Mouse (Mus musculus): ENCODE measurements around the gene Igsf21.

GRCm38 (mm10) chr4:140108871-140109625 is 137.5 kb downstream of the Igsf21 start:
- TF ChIP-seq MYOG (IDR thresholded peaks at IDR 0.05; ENCODE audit: control insufficient read depth in 1 of 3, insufficient read depth in 1 of 3, insufficient read length in 2 of 3, low read depth in 2 of 3) (no peak), MAX (IDR thresholded peaks at IDR 0.05; ENCODE audit: low read depth) (no peak), POLR2A (IDR thresholded peaks at IDR 0.05; ENCODE audit: insufficient read length, low read depth) (no peak), TCF12 (IDR thresholded peaks at IDR 0.05; ENCODE audit: insufficient read depth, poor library complexity, severe bottlenecking) (no peak), POLR2AphosphoS2 (IDR thresholded peaks at IDR 0.05; ENCODE audit: insufficient read length, low read depth) (no peak), E2F4 (IDR thresholded peaks at IDR 0.05; ENCODE audit: insufficient read depth) (no peak), MYOD1 (IDR thresholded peaks at IDR 0.05; ENCODE audit: control insufficient read depth in 1 of 3, insufficient read length in 2 of 3, low read depth in 2 of 3) (no peak), CEBPB (IDR thresholded peaks at IDR 0.05; ENCODE audit: insufficient read depth, poor library complexity, severe bottlenecking) (no peak), SRF (IDR thresholded peaks at IDR 0.05; ENCODE audit: control insufficient read depth, insufficient read length, low read depth) (no peak), USF1 (IDR thresholded peaks at IDR 0.05; ENCODE audit: low read depth) (no peak)

All from myocyte (in vitro differentiated cells).